Mouse (Mus musculus) hematopoietic stem cell, adult 5-6 weeks (primary cell): ENCODE data around the gene Isg20. TPM values are rescaled to one million over a fixed set of nuclear protein-coding genes. Genes with fewer than 3 reads are reported as not detected.

Source experiments
- ATAC-seq, 2 experiments: fragments of 125-278 bp in 1 of 2; replicated peaks in 1 of 2; 2 replicates each; pipeline ENCODE4 v1.8.0; 2016 to 2017; ENCODE audit warnings: inconsistent platforms in 2 of 2, mild to moderate bottlenecking in 2 of 2, moderate number of reproducible peaks in 2 of 2, low read depth in 1 of 2, moderate TSS enrichment in 1 of 2; ENCODE audit not compliant: low FRiP score in 2 of 2, poor library complexity in 2 of 2, severe bottlenecking in 2 of 2, insufficient read depth in 1 of 2, low TSS enrichment in 1 of 2
- total RNA-seq: library from RNA; stranded (forward); fragments of 172-1452, 232-1000 nt; gene quantifications from 2 replicates; pipeline ENCODE4 v1.2.3, GENCODE M21; 2017

Gene Isg20
- total RNA-seq, 1 experiment from 2014 or later = 28.4 TPM

DNA sequence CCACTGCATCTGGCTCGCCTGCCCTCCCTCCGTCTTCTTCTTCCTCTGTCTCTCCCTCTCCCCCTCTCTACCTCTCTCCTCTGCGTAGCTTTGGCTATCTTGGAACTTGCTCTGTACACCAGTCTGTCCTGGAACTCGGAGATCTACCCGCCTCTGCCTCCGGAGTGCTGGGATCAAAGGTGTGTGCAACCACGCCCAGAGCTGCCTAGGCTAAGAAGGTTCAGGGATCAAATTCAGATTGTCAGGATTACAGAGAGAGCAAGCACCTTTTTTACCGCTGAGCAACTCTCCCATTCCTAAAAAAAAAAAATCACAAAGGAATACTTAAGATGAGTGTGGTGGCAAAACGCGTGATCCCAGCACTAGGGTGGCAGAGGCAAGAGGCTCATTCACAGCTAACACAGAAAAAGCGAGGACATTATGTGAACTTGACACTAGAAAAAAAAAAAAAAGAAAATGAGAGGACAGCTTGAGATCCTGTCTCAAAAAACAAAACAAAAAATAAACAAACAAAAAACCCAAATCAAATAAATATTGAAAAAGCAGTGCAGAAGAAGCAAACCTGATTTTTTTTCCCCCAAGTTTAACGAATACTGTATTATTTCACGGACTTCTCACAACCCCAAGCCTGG lies 18.1 kb upstream of the Isg20 start:
- ATAC-seq = no peak

DNA sequence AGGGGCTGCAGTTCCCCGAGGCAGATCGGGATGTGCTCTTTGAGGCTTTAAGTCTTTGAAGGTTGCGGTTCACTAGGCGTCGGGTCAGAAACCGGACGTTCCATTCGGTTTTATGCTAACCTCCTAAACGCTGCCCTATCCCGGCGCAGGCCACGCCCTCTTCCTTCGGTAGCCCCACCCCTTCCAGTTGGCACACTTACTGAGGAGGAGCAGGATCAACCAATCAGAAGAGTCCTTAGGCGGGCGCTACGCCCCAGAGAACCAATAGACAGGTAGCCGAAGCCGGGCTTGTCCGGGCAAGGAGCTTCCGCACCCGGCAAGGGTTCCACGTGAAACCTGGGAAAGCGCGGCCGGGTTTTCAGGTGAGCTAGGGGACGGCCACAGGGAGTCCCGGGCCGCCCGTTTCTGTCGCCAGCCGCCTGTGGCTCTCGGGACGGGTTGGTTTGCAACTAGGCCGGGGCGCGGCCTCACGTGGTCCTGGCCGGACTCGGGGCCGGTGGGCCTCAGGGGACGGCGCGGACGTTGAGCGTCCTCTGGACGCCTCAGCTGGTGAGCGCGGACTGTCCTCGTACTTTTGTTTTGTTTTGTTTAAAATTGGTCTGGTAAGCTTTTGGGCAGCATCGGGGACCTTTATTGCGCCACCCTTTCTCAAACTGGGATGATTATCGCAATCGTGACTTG lies 17.4 kb upstream of the Isg20 start, which contains the start of gene Aen:
Gene Aen, plus strand, starts transcription at position 202 of the 681 bp plus-strand sequence.
- ATAC-seq = peak; percentile 100

GRCm38 (mm10) chr7:78897567-78897966 lies 15.7 kb upstream of the Isg20 start:
- no peak for ATAC-seq

DNA sequence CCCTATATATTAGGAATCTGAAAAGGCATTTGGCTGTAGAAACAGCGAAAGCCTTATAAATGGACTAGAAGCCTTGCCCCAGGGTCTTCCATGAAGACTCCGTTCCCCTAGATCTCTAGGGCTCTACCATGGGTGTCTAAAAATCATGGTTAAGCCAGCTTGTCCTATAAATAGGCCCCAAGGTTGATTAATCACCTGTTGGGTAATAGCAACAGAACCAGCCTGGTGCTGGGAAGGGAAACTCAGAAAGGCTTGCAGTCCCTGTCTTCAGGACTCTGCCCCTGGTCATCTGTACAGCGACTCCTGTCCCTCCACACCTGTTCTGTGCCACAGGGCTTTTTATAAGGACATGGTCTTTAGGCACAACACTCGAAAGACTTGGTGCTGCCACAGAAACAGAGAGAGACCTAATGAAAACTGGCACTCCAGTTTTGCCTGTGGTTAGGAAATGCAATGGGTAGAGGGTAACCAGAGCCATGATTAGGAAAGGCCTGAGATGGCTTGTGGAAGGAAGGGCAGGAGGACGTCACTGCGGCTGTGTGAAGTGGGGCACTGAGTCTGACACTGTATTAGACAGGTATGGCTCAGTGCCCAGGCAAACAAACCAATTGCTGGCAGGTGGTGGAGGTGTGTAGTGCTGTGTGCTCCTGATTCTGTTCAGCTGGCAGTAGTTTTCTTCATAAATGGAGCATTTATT lies 9.9 kb upstream of the Isg20 start:
- ATAC-seq = peak; percentile 37 to 41; a peak in 2 of 4 replicates

- no peak for ATAC-seq
Observed at GRCm38 (mm10) chr7:78904175-78904574, 9.0 kb upstream of the Isg20 start.

- ATAC-seq = no peak
Observed at GRCm38 (mm10) chr7:78909026-78909425, 4.2 kb upstream of the Isg20 start.

DNA sequence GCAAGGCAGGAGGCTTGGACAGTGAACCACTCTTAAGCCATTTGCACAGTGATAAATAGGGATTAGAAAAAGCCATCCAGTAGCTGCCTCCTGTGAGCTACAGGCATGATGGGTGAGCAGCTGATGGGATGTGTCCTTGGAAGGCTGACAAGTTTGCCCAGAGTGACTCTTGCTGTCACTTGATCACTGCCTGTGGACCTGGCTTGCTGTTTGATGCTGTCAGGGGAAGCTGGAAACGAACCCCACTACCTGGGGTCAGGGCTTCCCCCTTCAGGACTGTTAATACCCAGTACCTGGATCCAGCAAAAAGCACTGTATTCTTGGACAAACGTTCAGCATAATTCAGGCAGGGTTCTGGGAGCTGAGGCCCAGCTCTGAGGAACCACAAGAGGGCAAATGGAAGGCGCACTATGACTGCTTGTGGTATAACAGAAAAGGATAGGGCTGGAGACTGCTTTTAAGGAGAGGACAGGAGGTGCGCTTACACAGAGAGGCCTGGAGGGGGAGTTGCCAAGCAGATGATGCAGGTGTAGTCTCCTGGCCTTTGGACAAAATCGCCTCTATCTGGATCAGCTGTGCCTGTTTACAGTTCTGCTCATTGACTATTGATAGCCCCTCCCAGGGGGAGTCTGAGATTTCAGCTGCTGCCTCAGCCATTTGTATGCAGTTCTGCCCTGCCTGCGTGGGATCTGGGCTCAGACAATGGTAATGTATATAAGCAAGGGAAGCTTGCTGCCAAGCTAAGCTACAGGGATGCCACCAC lies 2.7 kb upstream of the Isg20 start:
- no peak for ATAC-seq

DNA sequence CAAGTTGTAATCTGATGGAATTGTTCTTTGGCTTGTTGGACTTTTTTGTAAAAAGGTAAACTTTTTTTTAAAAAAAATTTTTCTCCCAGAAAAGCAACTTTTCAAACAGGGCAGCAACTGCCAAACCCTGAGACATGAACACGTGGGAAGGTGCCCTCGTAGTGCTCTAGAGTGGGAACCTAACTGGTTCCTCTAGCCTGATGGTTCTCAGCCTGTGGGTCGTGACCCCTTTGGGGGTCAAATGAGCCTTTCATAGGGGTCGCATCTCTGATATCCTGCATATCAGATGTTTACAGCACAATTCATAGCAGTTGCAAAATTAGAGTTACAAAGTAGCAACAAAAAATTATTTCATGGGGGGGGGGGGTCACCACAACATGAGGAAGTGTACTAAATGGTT lies 2.0 kb upstream of the Isg20 start:
- no peak for ATAC-seq

GRCm38 (mm10) chr7:78912253-78912973 lies 811 bp upstream of the Isg20 start:
- ATAC-seq = peak; percentile 63 to 70

GRCm38 (mm10) chr7:78913649-78914544 lies 673 bp downstream of the Isg20 start:
- peak; percentile 66 to 77 for ATAC-seq

DNA sequence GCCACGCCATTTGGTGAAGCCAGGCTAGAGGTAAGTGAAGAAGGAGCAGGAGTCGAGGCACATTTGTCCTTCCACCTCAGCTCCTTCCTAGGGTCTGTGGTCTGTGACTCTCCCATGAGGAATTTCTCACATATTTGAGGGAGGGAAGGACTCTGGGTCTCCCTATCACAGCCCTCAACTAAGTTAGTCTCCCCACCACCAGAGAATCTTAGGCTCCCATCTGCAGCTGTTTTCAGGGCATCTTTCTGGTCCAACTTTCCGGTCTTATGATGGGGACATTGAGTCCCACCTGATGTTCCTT lies 1.3 kb downstream of the Isg20 start:
- no peak for ATAC-seq

DNA sequence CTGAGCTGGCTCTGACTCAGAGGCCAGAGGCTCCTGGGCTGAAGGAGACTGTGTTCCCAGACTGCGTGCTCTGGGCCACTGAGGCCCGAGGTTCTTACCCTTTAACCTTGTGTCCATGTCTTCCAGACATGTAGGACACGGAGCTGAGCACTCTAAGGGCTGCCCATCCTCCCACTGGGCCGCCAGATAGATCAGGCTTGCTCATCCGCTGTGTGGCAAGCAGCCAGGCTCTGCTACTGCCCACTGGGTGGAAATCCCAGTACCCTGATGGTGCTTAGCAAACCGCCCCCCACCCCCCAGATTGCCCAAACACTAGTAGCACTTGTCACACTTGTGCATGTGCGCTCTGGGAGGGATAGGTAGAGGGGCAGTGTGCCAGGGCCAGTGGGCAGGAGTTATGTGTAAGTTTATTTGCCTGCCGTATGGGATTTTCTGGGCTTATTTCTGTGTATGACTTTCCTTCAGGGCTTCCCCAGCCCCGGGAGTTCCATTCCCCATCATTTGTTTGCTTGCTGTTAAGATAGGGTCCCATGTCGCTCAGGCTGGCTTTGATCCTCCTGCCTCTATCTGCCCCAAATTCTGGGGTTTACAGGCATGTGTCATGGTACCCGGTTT lies 1.8 kb downstream of the Isg20 start:
- no peak for ATAC-seq

DNA sequence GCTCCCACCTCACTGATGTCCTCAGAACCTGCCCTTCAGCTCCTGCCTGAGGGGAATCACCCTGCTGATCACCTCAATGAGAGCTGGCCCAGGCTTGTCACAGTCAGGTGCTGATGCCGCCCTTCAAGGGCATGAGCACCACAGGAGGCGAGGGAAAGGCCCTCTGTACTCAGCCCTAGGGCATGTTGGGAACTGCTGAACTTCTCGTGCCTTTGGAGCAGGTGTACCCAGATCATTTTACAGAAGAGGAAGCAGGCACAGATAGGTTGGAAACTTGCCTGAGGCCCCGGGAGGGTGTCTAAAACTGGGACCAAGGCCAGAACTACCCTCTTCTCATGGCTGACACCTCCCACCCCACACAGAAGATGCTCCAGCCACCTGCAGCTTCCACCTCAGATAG lies 5.5 kb downstream of the Isg20 start:
- ATAC-seq = peak; percentile 14 to 23; a peak in 2 of 4 replicates

DNA sequence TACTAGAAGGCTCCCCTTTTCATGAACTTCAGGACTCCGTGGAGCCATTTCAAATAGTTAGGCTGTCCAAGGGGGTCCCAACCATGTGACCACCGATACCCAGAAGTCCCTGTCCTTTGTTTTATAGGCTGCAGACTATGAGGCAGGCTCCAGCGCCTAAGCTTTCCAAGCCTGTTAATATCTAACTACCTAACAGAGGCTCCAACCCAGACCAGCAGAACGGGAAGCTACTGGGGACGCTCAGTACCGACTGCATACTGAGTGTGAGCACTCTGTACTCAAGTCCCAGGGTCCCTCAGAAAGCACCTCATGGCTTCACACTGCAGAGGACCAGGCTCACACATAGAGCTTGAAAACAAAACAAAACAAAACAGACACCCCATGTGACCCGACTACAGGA lies 9.3 kb downstream of the Isg20 start:
- ATAC-seq = no peak

- ATAC-seq = peak; percentile 71 to 75
Observed at GRCm38 (mm10) chr7:78924300-78924699, 11.1 kb downstream of the Isg20 start.

GRCm38 (mm10) chr7:78924796-78925195 lies 11.6 kb downstream of the Isg20 start:
- ATAC-seq = no peak
